Mouse (Mus musculus) hindbrain, embryonic 10.5 days (tissue): ENCODE measurements around the gene Stx2. TPM values are rescaled to one million over a fixed set of nuclear protein-coding genes. Genes with fewer than 3 reads are reported as not detected.

Source experiments
- polyA plus RNA-seq: library from polyadenylated mRNA; unstranded; fragments of >200 nt; fragmentation: Nextera tagmentation; extraction: Ambion mirVana; gene quantifications from 2 replicates; pipeline ENCODE4 v1.2.1, GENCODE M21; 2016

Gene Stx2
- polyA plus RNA-seq, 1 experiment from 2014 or later, result 26.7 TPM

Other genes with a start within 250 kb of the Stx2 start
- gene Rimbp2, start 55.1 kb downstream of the Stx2 start, polyA plus RNA-seq, result 0.98 and 1.3 TPM in 2 replicates
- 886 and 980 TPM in 2 replicates for gene Ran, start 11.5 kb upstream of the Stx2 start, polyA plus RNA-seq
- gene Adgrd1, start 88.2 kb upstream of the Stx2 start, polyA plus RNA-seq, result 0.06 and 0.13 TPM in 2 replicates